Mouse (Mus musculus): Measurements from ENCODE around the gene 1700018F24Rik.
"Not testable (repeated sequence)": the region's sequence is repeated elsewhere in the genome, so short reads cannot be mapped to it uniquely, and the experiment has no call there.

Gene 1700018F24Rik

GRCm38 (mm10) chr5:145042690-145043089 is at the start of gene 1700018F24Rik:
Gene 1700018F24Rik (plus strand): TSS chr5:145042990.
- not testable (repeated sequence) for ATAC-seq (ENCODE audit: low TSS enrichment)

- ATAC-seq (ENCODE audit: low TSS enrichment) = no peak
These were observed 44.3 kb upstream of the 1700018F24Rik start for GRCm38 (mm10) chr5:144998491-144998890.

GRCm38 (mm10) chr5:145003362-145003761 is 39.4 kb upstream of the 1700018F24Rik start:
- no peak for ATAC-seq (ENCODE audit: low TSS enrichment)

DNA sequence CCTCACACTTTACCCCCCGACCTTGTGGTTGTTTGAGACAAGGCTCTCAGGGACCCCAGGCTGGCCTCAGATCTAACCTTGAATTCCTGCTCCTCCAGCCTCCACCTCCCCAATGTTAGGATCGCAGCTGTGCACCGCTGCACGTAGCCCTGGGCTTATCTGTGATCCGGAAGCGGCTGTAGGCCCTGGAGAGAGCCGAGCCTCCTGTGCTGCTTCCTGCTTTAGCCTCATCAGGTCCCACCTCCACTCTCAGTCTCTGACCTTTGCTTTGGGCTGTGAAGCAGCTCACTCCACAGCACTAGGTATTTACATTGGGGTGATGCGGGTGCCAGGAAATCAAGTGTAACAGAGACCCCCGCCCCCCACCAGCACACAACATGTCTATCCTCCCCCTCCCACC is 38.3 kb upstream of the 1700018F24Rik start:
- no peak for ATAC-seq (ENCODE audit: low TSS enrichment)

GRCm38 (mm10) chr5:145005596-145005995 is 37.2 kb upstream of the 1700018F24Rik start:
- ATAC-seq (ENCODE audit: low TSS enrichment) = no peak

GRCm38 (mm10) chr5:145008878-145009659 is 33.7 kb upstream of the 1700018F24Rik start:
- ATAC-seq (ENCODE audit: low TSS enrichment) = no peak

- ATAC-seq (ENCODE audit: low TSS enrichment) = no peak
These were observed 28.5 kb upstream of the 1700018F24Rik start for GRCm38 (mm10) chr5:145014278-145014677.

DNA sequence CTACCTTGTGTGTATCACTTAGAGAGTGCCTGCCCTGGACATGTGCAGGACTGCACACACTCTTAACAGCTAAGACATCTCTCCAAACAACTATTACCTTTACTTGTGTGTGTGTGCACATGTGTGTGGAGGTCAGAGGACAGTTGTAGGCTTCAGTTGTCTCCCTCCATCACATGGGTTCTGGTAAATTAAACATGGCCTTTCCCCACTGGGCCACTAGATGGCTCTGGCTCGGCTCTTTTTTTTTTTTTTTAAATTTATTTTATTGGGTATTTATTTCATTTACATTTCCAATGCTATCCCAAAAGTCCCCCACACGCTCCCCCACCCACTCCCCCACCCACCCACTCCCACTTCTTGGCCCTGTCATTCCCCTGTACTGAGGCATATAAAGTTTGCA is 26.0 kb upstream of the 1700018F24Rik start:
- not testable (repeated sequence) for ATAC-seq (ENCODE audit: low TSS enrichment)

- ATAC-seq (ENCODE audit: low TSS enrichment) = not testable (repeated sequence)
These were observed 22.5 kb upstream of the 1700018F24Rik start for GRCm38 (mm10) chr5:145020254-145020653.

DNA sequence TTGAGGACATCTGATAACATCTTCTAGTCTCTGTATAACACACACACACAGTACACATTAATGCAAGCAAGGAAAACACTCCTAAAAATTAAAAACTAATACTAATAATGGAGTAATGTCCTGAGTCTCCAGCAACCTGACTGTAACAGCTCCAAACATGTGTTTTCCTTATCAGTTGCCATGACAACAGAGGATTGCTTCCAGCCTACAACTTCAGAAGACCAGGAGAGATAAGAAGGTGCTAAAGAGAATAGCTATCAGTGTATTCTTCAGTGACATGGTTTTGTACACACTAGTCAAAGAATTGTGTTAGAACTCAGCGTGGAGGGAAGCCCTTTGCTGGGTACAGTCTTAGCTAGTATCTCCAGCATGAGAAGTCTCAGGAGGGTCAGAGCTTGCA is 22.1 kb upstream of the 1700018F24Rik start:
- not testable (repeated sequence) for ATAC-seq (ENCODE audit: low TSS enrichment)

GRCm38 (mm10) chr5:145030476-145030875 is 12.3 kb upstream of the 1700018F24Rik start:
- ATAC-seq (ENCODE audit: low TSS enrichment) = not testable (repeated sequence)

- not testable (repeated sequence) for ATAC-seq (ENCODE audit: low TSS enrichment)
These were observed 10.4 kb upstream of the 1700018F24Rik start, which contains the start of gene Gm4871 for GRCm38 (mm10) chr5:145032391-145032790. Gene Gm4871 (minus strand): TSS chr5:145032754.

DNA sequence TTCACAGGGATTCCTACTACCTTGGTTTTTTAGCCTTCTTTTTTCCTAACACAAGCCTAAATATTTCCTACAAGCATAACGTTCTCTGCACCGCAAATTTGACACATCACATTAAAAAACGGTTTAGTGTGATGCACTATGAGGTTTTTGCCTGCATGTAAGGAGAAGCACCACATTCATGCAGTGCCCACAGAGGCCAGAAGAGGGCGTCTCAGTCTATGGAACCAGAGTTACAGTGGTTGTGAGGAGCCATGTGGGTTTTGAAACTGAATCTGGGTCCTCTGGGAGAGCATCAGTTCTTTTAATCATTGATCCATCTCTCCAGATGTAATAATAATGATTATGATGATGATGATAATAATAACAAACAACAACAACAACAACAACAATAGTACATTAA is 1.2 kb upstream of the 1700018F24Rik start:
- no peak for ATAC-seq (ENCODE audit: low TSS enrichment)

GRCm38 (mm10) chr5:145054187-145054586 is 11.4 kb downstream of the 1700018F24Rik start:
- ATAC-seq (ENCODE audit: low TSS enrichment) = not testable (repeated sequence)

DNA sequence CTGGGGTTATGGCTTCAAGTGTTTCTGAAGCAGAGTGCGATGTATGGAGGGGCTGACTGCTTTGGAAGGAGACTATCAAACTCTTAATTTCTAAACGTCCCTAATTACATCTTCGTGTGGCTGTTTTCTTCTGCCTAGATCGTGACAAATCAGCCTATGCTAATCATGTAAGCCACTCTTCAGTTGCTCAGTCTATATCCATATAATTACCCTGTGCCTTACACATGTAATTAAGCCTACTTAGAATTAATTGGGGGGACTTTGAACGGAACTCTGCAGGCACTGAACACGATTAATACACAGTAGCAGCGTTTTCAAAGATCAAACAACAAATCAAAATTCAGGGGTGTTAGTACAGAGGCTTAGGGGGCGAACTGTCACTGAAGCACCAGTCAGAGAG is 15.1 kb downstream of the 1700018F24Rik start:
- ATAC-seq (ENCODE audit: low TSS enrichment) = no peak

- no peak for ATAC-seq (ENCODE audit: low TSS enrichment)
These were observed 15.9 kb downstream of the 1700018F24Rik start for GRCm38 (mm10) chr5:145058722-145059121.

DNA sequence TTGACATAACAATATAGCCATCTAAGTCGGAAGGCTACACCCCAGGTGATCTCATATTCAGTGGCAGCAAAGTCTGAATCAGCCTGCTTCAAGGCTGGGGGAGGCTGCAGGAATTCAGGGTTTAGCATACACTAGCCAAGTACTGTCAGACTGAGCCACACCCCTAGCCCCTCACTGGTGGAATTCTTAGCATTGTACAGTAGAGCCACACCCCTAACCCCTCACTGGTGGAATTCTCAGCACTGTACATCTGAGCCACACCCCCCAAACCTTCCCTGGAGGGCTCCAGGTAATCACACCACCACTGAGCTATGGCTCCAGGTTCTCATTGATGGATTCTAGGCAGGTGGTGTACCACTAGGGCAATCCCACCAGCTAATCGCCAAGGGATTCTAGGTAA is 16.7 kb downstream of the 1700018F24Rik start:
- no peak for ATAC-seq (ENCODE audit: low TSS enrichment)

DNA sequence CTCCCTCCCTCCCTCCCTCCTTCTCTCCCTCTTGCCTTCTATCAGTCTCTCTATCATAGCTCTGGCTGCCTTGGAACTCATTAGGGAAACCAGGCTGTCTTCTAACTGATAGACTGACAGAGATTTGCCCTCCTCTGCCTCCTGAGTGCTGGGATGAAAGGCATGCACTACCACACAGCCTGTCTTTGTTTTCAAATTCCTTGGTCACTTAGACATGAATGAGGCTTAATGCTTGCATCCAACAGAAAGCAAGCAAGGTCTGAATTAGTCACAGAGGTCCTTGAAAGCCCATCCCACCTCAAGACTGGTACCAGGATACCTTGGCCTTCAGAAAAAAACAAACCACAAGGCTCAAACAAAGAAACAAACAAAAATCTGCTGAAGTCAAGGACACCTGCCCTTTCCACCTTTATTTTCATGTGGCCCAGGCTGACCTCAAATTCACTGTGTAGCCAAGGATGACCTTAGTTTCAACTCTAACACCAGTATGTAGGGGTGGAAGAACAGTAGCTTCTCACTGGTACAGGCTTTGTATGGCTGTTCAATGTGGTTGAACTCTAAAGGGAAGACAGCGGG is 22.1 kb downstream of the 1700018F24Rik start:
- ATAC-seq (ENCODE audit: low TSS enrichment) = no peak

- ATAC-seq (ENCODE audit: low TSS enrichment) = no peak
These were observed 26.1 kb downstream of the 1700018F24Rik start for GRCm38 (mm10) chr5:145068863-145069262.

DNA sequence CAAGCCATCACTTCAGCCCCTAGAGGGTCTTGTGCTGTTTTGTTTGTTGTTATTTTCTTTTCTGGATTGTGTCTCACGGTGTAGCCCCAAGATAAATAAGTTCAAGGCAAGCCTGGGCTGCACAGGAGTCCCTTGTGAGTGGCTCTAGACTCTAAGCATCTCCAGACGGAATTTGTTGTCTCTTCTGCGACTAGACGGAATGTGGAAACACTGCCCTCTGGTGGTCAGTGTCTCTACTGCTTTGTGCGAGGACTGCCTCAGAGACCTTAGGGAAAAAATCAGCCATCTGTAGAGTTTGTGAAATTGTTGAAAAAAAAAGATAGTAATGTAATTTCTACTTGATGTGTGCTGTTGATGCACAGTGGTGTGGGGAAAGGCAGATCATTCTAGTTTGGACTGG is 26.9 kb downstream of the 1700018F24Rik start:
- peak; percentile 87 for ATAC-seq (ENCODE audit: low TSS enrichment)

GRCm38 (mm10) chr5:145071342-145071741 is 28.6 kb downstream of the 1700018F24Rik start:
- ATAC-seq (ENCODE audit: low TSS enrichment) = no peak

- no peak for ATAC-seq (ENCODE audit: low TSS enrichment)
These were observed 32.3 kb downstream of the 1700018F24Rik start for GRCm38 (mm10) chr5:145075081-145075480.

Measured in frontal cortex, adult (tissue).